Mouse (Mus musculus) embryonic stem cell, embryonic (primary cell): ENCODE results near the gene Ifitm1.

Experiments
- CTCF ChIA-PET, 4 experiments: fragments of 300-600 bp in 2 of 4; fragments of 350-600 bp in 2 of 4; sonication (Branson Sonifier 250); formaldehyde crosslinking; loops; one replicate each; lab custom pipeline; 2022; ENCODE audit warnings: inconsistent platforms in 2 of 4; lab: Charles Lee
- POLR2A ChIA-PET, 4 experiments: fragments of 300-600 bp in 2 of 4; fragments of 350-600 bp in 2 of 4; sonication (Branson Sonifier 250); formaldehyde crosslinking; loops; one replicate each; lab custom pipeline; 2022; ENCODE audit warnings: antibody characterized with exemption in 4 of 4, inconsistent platforms in 1 of 4; lab: Charles Lee

The Ifitm1 gene

DNA sequence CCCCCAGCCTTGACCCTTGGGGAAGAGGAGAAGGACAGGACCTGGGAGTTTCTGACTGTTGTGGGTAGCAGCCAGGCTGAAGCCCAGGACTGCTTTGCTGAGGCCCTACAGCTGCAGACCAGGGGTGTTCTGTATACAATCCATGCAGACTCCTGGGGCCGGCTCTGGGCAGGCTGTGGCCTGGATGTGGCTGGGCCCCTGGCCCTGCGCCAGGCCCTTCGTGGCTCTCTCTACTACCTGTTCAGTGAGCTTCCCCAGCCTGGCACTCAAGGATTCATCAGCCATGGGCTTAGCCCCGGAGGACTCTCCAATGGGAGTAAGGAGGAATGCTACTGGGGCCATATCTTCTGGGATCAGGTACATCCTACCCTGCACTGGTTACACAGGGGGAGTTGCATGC is 23.7 kb upstream of the Ifitm1 start:
- POLR2A ChIA-PET, result interaction anchor here in 3 of 4 experiments (0.9 to 3.8 kb wide), 23 partner anchors 8 to 233 kb away, joined by 3 to 26 read pairs (median 6); partner anchors contain the start of genes Gm17387 (in 1 of the 3), Ifitm1 (in 1 of the 3), Ifitm2 (in 1 of the 3) and Ifitm5 (in 1 of the 3)
- CTCF ChIA-PET, result interaction anchor here in 2 of 4 experiments (1.5 to 2.9 kb wide), 4 partner anchors 16 to 104 kb away, joined by 5 to 13 read pairs (median 8); no protein-coding TSS in a partner anchor

DNA sequence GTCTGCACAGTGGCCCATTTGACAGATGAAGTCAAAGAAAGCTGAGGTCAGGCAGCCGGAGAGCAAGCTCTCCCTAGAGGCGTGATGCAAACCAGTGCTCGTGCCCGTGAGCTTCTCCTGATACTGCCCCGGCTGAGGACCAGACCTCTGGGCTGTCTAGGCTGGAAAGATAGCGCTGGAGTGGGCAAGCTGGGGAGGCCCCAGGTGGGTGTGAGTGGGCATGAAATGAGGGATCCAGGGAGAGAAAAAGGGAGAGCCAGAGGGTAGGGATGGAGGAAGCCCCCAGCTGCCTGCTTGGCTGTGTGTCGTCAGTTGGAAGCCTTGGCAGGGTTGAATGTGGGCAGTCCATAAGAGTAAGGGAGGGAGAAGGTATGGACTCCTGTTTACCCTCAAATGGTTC is 22.8 kb upstream of the Ifitm1 start:
- POLR2A ChIA-PET, result interaction anchor here in 3 of 4 experiments (0.6 to 3.8 kb wide), 16 partner anchors 7 to 808 kb away, joined by 3 to 23 read pairs (median 4); partner anchors contain the start of genes Ifitm1 (in 1 of the 3), Ifitm2 (in 1 of the 3), Ifitm5 (in 1 of the 3) and Zfp941 (in 1 of the 3)

GRCm38 (mm10) chr7:140945247-140945646 is 21.8 kb upstream of the Ifitm1 start:
- ChIA-PET POLR2A (no interaction called here), CTCF (interaction anchor here in 1 of 4 experiments (0.8 kb wide), 1 partner anchor 63 kb away, joined by 3 read pairs; no protein-coding TSS in a partner anchor)

More for the DNA sequence above, 22.8 kb upstream of the Ifitm1 start:
- CTCF ChIA-PET, result interaction anchor here in 1 of 4 experiments (1.5 to 1.6 kb wide), 2 partner anchors 15 to 103 kb away, joined by 5 read pairs; no protein-coding TSS in a partner anchor

- ChIA-PET POLR2A (interaction anchor here in 1 of 4 experiments (1.0 to 1.2 kb wide), 2 partner anchors 13 to 523 kb away, joined by 3 to 4 read pairs; no protein-coding TSS in a partner anchor), CTCF (no interaction called here)
These were observed 20.7 kb upstream of the Ifitm1 start for GRCm38 (mm10) chr7:140946311-140946710.

DNA sequence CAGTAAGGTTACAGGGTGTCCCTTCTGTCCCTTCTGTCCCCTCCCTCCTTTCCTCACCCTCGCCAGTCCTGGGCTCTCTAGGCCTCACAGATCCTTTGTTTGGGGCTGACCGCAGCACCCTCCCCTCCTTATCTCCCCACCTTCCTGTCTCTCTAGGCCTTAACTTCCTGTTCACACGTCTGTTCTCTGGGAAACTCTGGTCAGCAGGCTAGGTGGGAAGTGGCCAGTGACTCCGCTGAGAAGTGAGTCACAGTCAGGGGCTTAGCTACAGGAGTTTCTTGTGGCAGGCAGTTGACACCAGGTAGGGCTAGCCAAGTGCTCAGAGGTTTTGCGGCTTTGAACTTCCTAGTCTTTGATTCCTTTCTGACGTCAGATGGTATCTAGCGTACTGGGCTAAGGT is 20.0 kb upstream of the Ifitm1 start:
- ChIA-PET POLR2A (interaction anchor here in 2 of 4 experiments (0.5 to 2.2 kb wide), 5 partner anchors 12 to 522 kb away, joined by 3 to 6 read pairs (median 3); no protein-coding TSS in a partner anchor), CTCF (no interaction called here)

- ChIA-PET CTCF (interaction anchor here in 1 of 4 experiments (1.1 kb wide), 1 partner anchor 101 kb away, joined by 3 read pairs; no protein-coding TSS in a partner anchor), POLR2A (interaction anchor here in 3 of 4 experiments (0.6 to 2.2 kb wide), 7 partner anchors 10 to 122 kb away, joined by 3 to 6 read pairs (median 3); no protein-coding TSS in a partner anchor)
These were observed 18.9 kb upstream of the Ifitm1 start for GRCm38 (mm10) chr7:140948161-140948560.

DNA sequence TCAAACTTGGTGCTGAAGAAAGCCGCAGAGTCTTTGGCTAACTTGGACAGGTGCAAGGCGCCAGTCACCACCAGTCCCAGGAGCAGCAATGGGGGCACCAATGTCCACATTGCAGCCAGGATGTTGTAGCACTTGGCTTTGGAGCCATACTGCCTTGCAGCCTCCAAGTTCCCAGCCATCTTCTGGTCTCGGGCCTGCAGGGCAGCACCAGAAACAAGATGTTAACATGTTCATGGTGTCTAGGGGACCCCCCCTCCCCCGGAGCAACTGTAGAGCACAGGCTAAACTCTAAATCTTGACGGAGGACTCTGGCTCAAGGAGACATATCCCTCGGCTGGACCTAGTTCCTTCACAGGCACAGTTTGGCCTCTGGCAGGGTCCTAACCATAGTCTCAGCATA is 17.8 kb upstream of the Ifitm1 start:
- ChIA-PET CTCF (no interaction called here), POLR2A (interaction anchor here in 1 of 4 experiments (0.9 to 1.7 kb wide), 3 partner anchors 40 to 102 kb away, joined by 3 to 6 read pairs (median 3); no protein-coding TSS in a partner anchor)

DNA sequence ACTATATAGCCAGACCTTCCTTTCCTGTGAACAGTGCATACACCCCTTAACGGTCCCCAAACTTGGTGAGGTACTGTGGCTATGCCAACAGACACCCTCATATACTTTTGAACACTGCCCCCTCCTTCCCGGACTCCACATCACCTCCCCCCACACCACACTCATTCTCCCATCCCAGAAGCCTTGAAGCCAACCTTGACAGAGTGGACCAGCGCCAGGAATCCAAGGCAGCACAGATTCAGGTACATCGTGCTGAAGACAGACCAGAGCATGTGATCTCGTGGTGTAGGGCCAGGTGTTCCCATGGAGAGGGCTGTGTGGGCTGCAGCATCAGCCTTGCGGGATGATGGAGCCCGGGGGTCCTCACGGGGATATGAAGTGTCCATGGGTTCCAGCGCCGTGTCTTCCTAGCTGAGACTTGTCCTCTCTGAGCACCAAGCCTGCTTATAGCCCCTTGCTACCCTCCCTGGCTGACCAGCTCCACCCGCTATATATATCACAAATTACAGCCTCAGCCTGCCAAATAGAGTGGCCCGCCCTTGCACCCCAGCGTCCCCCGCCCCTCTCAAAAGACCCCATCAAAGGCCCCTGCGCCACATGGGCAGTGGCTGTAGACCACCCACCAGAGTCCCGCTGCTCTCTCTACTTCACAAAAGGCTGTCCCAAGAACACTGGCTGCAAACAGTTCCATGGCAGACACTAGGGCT is 17.0 kb upstream of the Ifitm1 start, which contains the start of gene Ifitm5:
Gene Ifitm5, minus strand, starts transcription at position 468 of the 707 bp plus-strand sequence.
- ChIA-PET POLR2A (interaction anchor here in 3 of 4 experiments (0.7 to 3.5 kb wide), 14 partner anchors 8 to 1648 kb away, joined by 3 to 23 read pairs (median 5); partner anchors contain the start of gene Pgghg (in 2 of the 3)), CTCF (interaction anchor here in 2 of 4 experiments (0.6 to 2.0 kb wide), 4 partner anchors 8 to 197 kb away, joined by 3 to 5 read pairs (median 5); no protein-coding TSS in a partner anchor)

- CTCF ChIA-PET, result interaction anchor here in 3 of 4 experiments (1.0 to 2.0 kb wide), 4 partner anchors 9 to 43 kb away, joined by 3 to 5 read pairs (median 4); partner anchors contain the start of gene Pgghg (in 1 of the 3)
- POLR2A ChIA-PET, result interaction anchor here in 2 of 4 experiments (0.6 to 3.5 kb wide), 17 partner anchors 8 to 229 kb away, joined by 3 to 23 read pairs (median 4); partner anchors contain the start of genes Pgghg (in 2 of the 2) and Ifitm1 (in 1 of the 2)
These were observed 16.0 kb upstream of the Ifitm1 start for GRCm38 (mm10) chr7:140951051-140951450.

DNA sequence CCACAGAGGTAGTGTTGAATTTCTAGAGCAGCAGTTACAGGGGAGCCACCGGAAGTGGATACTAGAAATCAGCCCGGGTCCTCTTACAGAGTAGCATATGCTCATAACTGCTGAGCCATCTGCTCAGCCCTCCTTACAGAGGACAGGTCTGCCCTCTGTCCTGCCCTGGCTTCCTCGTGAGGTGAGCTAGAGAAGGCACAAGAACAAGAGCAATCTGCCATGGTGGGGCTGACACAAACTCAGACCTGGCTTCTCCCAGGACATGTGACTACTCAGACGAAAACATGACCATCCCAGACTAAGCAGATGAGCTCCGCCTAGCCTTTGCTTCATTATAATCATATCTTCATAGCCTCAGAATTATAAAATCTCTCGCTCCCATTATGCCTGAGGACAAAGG is 15.3 kb upstream of the Ifitm1 start:
- CTCF ChIA-PET, result interaction anchor here in 3 of 4 experiments (0.7 to 2.0 kb wide), 4 partner anchors 10 to 43 kb away, joined by 3 to 5 read pairs (median 4); partner anchors contain the start of gene Pgghg (in 1 of the 3)
- POLR2A ChIA-PET, result interaction anchor here (0.7 to 3.7 kb wide), 19 partner anchors 7 to 268 kb away, joined by 3 to 23 read pairs (median 4); partner anchors contain the start of genes Pgghg (in 2 of the 4), Ifitm1 (in 1 of the 4) and Rassf7 (in 1 of the 4)

GRCm38 (mm10) chr7:140952441-140952840 is 14.6 kb upstream of the Ifitm1 start:
- POLR2A ChIA-PET, result interaction anchor here in 2 of 4 experiments (0.7 to 3.7 kb wide), 12 partner anchors 9 to 268 kb away, joined by 3 to 23 read pairs (median 3); partner anchors contain the start of genes Pgghg (in 1 of the 2) and Rassf7 (in 1 of the 2)
- CTCF ChIA-PET, result interaction anchor here in 2 of 4 experiments (1.3 to 2.0 kb wide), 2 partner anchors 15 to 44 kb away, joined by 3 to 5 read pairs; no protein-coding TSS in a partner anchor

DNA sequence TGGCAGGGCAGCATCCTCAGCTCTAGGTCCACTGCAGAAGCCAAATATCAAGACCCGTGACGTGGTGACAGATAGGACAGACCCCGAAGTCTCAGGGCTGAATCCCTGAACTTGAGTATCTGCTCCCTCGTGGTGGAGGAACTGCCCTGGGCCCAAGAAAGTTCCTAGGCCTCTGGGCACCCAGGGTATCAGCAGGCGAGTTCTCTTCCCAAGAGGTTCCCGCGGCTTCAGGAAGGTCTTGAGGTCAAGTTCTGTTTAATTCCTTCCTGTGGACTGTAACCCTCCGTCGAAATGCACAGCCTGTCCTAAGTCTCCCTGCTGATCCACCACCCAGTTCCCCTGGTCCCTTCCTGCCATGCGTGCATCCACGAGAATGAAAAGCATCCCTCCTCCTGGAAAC is 13.9 kb upstream of the Ifitm1 start:
- CTCF ChIA-PET, result no interaction called here
- POLR2A ChIA-PET, result interaction anchor here in 2 of 4 experiments (1.0 to 3.7 kb wide), 9 partner anchors 11 to 98 kb away, joined by 3 to 23 read pairs (median 6); partner anchors contain the start of gene Pgghg (in 1 of the 2)

- ChIA-PET POLR2A (interaction anchor here in 3 of 4 experiments (0.6 to 3.7 kb wide), 26 partner anchors 12 to 723 kb away, joined by 3 to 18 read pairs (median 4); partner anchors contain the start of genes Pgghg (in 2 of the 3), Ifitm1 (in 1 of the 3), Ptdss2 (in 1 of the 3) and Sirt3 (in 1 of the 3)), CTCF (interaction anchor here in 1 of 4 experiments (1.3 to 1.7 kb wide), 2 partner anchors 12 to 45 kb away, joined by 5 to 12 read pairs; partner anchors contain the start of gene Pgghg)
These were observed 13.0 kb upstream of the Ifitm1 start for GRCm38 (mm10) chr7:140953800-140954732.

DNA sequence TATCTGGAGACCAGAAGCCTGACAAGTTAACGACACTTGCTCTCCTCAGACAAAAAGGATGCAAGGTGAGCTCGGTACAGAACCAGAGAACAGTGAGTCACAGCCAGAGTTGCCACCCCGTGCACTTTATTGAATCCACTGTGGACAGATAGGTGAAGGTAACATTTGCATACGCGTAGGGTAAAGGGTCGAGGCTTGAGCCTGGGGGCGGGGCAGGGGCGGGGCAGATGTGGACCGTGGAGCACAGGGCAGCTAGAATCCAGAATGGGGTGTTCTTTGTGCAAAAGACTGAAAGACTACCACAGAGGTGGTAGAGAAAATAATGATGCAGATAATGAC is 12.3 kb upstream of the Ifitm1 start:
- ChIA-PET POLR2A (interaction anchor here in 3 of 4 experiments (0.6 to 3.7 kb wide), 24 partner anchors 11 to 723 kb away, joined by 3 to 18 read pairs (median 4); partner anchors contain the start of genes Pgghg (in 2 of the 3), Ifitm1 (in 1 of the 3), Ptdss2 (in 1 of the 3) and Sirt3 (in 1 of the 3)), CTCF (interaction anchor here in 3 of 4 experiments (0.6 to 1.7 kb wide), 5 partner anchors 13 to 162 kb away, joined by 3 to 12 read pairs (median 4); partner anchors contain the start of gene Pgghg (in 1 of the 3))

DNA sequence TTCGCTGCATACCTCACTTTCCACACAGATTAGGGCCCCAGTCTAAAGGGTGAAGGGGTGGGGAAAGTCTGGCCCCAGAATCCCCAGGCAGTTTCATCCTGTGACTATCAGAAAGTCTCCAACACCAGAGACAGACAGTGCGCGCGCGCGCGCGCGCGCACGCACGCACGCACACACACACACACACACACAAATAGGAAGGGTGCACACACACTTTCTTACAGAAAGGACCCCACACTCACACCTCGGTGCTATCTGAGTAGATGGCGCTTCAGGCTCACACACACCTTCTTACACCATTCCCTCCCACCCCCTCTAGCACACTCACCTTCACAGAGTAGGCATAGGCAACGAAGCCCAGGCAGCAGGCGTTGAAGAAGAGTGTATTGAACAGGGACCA is 11.7 kb upstream of the Ifitm1 start:
- ChIA-PET POLR2A (interaction anchor here in 2 of 4 experiments (0.9 to 5.0 kb wide), 17 partner anchors 11 to 168 kb away, joined by 3 to 45 read pairs (median 5); partner anchors contain the start of genes Pgghg (in 2 of the 2), Ptdss2 (in 2 of the 2), Ifitm1 (in 1 of the 2) and Ifitm3 (in 1 of the 2)), CTCF (interaction anchor here in 3 of 4 experiments (0.6 to 1.7 kb wide), 5 partner anchors 13 to 161 kb away, joined by 3 to 12 read pairs (median 4); partner anchors contain the start of gene Pgghg (in 1 of the 3))
